Mouse (Mus musculus) monocyte, adult 5-6 weeks (primary cell): ENCODE measurements around the gene Slc22a20. TPM values are rescaled to one million over a fixed set of nuclear protein-coding genes. Genes with fewer than 3 reads are reported as not detected.

Experiments
- ATAC-seq: fragments of 153-309, 156-312 bp; replicated peaks from 2 replicates; pipeline ENCODE4 v1.8.0; 2017; ENCODE audit warnings: mild to moderate bottlenecking; ENCODE audit not compliant: low TSS enrichment, insufficient number of reproducible peaks, severe bottlenecking, poor library complexity, low FRiP score
- total RNA-seq: library from RNA; stranded (forward); fragments of 200-1000, 200-491, 200-594 nt; gene quantifications from 3 replicates; pipeline ENCODE4 v1.2.3, GENCODE M21; 2017

Gene Slc22a20
- total RNA-seq, 1 experiment from 2014 or later, result not detected

GRCm38 (mm10) chr19:5955704-5956670 lies 30.0 kb downstream of the Slc22a20 start:
- no peak for ATAC-seq

- ATAC-seq, result no peak
These were observed 31.0 kb downstream of the Slc22a20 start for GRCm38 (mm10) chr19:5954936-5955335.

DNA sequence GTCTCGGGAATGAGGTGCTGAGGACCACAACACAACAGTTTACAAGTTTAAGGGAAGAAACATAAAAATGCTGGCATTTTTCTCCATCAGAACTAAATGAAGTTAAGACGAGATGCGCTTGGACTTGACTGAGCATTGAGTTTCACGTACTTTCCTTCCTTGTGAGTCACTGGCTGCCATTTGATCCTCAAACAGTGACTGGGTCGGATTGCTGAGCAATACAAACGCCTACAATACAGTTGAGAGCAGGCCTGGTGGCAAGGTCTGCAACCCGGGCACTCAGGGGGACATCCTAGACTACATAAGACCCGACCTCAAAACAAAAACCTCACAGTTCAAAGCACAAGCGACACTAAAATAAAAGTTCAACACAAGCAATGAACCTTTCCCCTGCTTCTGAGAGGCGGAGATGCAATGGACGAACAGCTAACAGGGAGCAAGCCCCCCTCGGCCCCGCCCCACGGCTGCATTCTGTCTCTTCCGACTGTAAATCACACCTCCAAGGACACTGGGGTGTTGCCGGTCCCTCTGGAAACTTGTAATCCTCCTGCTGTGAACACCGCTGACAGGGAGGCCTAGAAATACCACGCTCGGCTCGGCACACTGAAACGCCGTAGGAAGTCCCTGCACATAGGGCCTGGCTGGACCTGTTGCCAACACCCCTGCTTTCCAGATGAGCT lies 31.8 kb downstream of the Slc22a20 start:
- no peak for ATAC-seq

- ATAC-seq, result peak; percentile 36; the same call in 1 of the 2 replicates
These were observed 32.7 kb downstream of the Slc22a20 start for GRCm38 (mm10) chr19:5953201-5953770.

DNA sequence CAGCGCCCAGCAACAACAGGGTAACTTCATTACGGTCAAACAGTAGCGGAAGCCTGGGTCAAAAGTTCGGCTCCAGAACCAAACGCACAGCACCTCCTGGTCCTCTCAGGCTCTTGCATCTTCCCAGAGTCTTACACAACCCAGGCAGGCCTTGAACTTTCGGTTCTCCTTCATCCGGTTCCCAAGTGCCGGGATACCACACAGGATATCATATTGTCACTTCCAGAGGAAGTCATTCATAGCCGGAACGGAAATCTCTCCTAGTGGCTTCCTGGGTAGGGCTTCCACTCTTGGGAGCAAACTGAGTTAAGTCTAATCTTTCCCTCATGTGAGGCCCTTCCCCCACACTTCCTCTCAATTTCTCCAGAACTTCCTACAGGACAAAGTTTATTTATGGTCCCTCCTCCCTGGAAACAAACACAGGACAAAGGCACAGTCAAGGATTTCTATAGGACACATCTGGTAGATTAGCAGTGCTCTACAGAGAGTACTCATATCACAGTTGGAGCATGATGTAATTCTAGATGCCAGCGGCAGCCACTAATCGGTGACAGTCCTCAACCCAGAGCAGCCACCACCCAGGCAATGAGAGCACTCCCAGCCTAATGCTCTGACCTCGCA lies 33.8 kb downstream of the Slc22a20 start:
- ATAC-seq, result peak; percentile 61

DNA sequence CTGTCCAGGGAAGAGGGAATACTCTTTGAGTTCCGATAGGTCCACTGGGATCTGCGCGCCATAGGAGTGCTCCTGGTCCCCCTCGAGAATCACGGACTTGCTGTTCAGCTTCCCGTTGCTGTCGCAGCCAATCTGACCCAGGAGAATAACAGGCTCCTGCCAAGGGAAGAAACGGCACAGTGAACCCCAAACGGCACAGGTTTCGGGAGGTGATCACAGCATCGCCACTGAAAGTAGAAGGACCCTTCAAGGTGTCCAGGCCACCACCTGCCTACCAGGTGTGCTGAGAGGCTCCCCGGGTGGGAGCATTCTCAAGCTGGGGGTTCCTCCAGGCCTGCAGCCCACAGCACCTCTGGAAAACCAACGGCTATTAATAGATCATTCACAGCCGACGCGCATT lies 34.3 kb downstream of the Slc22a20 start:
- no peak for ATAC-seq

- ATAC-seq, result no peak
These were observed 35.7 kb downstream of the Slc22a20 start for GRCm38 (mm10) chr19:5950218-5950617.

DNA sequence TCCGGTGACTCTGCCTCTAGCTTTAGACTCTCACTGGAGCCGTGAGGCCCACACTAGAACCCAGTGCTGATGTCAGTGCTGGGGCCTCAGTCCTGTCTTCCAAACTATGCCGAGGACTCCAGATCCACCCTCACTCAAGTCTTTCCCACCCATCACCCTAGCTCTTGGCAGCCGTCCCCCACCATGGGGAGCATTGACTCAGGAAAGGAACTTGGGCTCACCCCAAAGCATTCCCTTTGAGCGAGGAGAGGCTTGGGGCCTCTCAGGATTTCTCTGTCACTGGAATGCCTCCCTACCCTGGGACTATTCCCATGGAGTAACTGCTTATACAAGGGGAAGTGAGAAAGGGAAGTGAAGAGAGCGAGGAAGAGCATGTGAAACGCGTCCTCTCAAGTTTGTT lies 40.1 kb downstream of the Slc22a20 start:
- peak; percentile 49 for ATAC-seq

GRCm38 (mm10) chr19:5945027-5945426 lies 40.9 kb downstream of the Slc22a20 start:
- ATAC-seq, result peak; percentile 86

- peak; percentile 58 for ATAC-seq
These were observed 41.8 kb downstream of the Slc22a20 start for GRCm38 (mm10) chr19:5944145-5944544.

- no peak for ATAC-seq
These were observed 42.5 kb downstream of the Slc22a20 start for GRCm38 (mm10) chr19:5943404-5943803.

DNA sequence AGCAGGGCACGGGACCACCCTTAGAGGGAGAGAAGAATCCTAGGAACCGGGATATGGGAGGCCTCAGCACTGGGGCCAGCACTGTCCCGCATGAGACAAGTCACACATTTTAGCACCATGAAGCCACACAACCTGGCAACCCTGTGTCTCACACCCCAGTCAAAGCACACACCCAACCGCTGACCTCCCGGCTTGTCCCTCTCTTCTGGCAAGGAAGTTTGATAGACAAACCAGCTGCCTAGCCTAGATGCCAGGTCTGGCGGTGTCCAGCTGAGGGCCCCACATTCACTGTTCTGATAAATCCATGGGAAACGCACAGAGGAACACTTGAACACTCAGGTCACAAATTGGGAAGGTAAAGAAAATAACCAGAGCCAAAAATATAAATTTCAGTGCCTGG lies 43.4 kb downstream of the Slc22a20 start:
- no peak for ATAC-seq

DNA sequence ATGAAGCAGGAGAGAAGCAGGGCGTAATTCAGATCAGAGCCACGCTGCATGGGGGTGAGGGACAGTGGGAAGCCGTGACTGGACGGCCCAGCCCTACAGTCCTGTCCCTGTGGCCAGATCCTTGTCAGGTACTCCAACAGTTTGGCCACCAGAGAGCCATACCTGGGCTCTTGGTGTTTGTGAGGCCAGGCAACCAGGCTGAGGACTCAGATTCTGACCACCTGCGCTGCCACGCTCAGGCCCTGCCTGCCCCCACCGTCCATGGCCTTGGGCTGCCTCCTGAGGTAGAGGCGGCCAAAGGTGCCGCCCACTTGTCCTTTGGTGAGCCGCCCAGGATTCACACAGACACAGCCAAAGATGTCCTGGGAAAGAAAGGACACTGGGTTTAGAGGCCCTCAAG lies 45.3 kb downstream of the Slc22a20 start:
- no peak for ATAC-seq

GRCm38 (mm10) chr19:5940173-5940572 lies 45.8 kb downstream of the Slc22a20 start:
- no peak for ATAC-seq

DNA sequence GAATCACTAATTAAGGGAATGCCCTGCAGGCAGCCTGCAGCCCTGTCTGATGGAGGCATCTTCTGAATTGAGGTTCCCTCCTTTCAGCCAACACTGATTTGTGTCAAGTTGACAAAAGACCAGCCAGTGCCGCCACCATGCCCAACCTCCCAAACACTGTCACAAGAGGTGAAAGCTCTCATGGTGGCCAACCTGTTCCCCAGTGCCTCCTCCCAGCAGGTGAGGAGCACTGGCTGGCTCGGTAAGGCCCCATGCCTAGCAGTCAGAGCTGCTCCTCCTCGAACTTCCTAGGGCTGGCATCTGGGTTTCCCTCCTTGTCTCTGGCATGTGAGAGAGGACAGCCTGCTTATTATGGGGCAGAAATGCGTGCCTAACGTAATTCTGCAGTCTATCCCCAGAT lies 46.2 kb downstream of the Slc22a20 start:
- no peak for ATAC-seq

- no peak for ATAC-seq
These were observed 47.4 kb downstream of the Slc22a20 start for GRCm38 (mm10) chr19:5938516-5938915.

- ATAC-seq, result no peak
These were observed 48.0 kb downstream of the Slc22a20 start for GRCm38 (mm10) chr19:5937836-5938406.

- ATAC-seq, result 0 out of 2 replicates have a peak, but pooled peaks have one; percentile 30
These were observed 48.7 kb downstream of the Slc22a20 start for GRCm38 (mm10) chr19:5937095-5937835.
